Mouse (Mus musculus) CH12.LX (cell line): ENCODE measurements around the gene Gpr146. TPM values are rescaled to one million over a fixed set of nuclear protein-coding genes. Genes with fewer than 3 reads are reported as not detected.

Experiments used
- DNase-seq: peaks from one replicate; pipeline ENCODE4 v3.0.0-alpha.2; 2013; ENCODE audit errors: extremely low read depth
- H3K27ac ChIP-seq: 2 replicates; pipeline ENCODE4 v1.5.1; 2012; ENCODE audit warnings: low read depth, mild to moderate bottlenecking, control low read depth, moderate library complexity; ENCODE audit not compliant: insufficient read depth
- H3K27me3 ChIP-seq: replicated peaks from 2 replicates; pipeline ENCODE3; 2012; ENCODE audit warnings: inconsistent platforms
- H3K36me3 ChIP-seq, 2 experiments: replicated peaks in 1 of 2; 2 replicates each; pipeline versions ENCODE3 to v1.6.1; 2012; ENCODE audit warnings: inconsistent platforms in 1 of 2, low read length in 1 of 2, mild to moderate bottlenecking in 1 of 2, mixed read lengths in 1 of 2, moderate library complexity in 1 of 2; ENCODE audit not compliant: control insufficient read depth in 1 of 2, insufficient read depth in 1 of 2
- H3K4me1 ChIP-seq, 2 experiments: 2 replicates each; pipeline ENCODE4 v1.6.1; 2012; ENCODE audit warnings: inconsistent platforms in 1 of 2, moderate library complexity in 1 of 2; ENCODE audit not compliant: insufficient read depth in 2 of 2, control insufficient read depth in 1 of 2
- H3K4me2 ChIP-seq: 2 replicates; pipeline ENCODE4 v1.6.1; 2012; ENCODE audit warnings: low read depth, mild to moderate bottlenecking, control low read depth; ENCODE audit not compliant: poor library complexity, insufficient read depth, severe bottlenecking
- H3K4me3 ChIP-seq, 3 experiments: fragments of 150-350 bp in 1 of 3; sonication (generic) in 1 of 3; replicated peaks in 1 of 3; 2 replicates each; pipeline versions ENCODE3 to v1.5.1; 2011 to 2012; ENCODE audit warnings: low read depth in 2 of 3, low read length in 2 of 3, mild to moderate bottlenecking in 2 of 3, moderate library complexity in 2 of 3, control low read depth in 1 of 3, improper control_type of control experiment in 1 of 3, inconsistent platforms in 1 of 3, mixed read lengths in 1 of 3; ENCODE audit not compliant: poor library complexity in 1 of 3
- H3K79me2 ChIP-seq: replicated peaks from 2 replicates; pipeline ENCODE4 v1.6.1; 2012; ENCODE audit warnings: mild to moderate bottlenecking, moderate library complexity; ENCODE audit not compliant: control insufficient read depth, poor library complexity, insufficient read depth, severe bottlenecking; ENCODE audit errors: extremely low read depth
- H3K9ac ChIP-seq: 2 replicates; pipeline ENCODE4 v1.6.1; 2012; ENCODE audit warnings: low read depth, mild to moderate bottlenecking, control low read depth, moderate library complexity; ENCODE audit not compliant: insufficient read depth
- H3K9me3 ChIP-seq: replicated peaks from 2 replicates; pipeline ENCODE3; 2012; ENCODE audit warnings: low read length, inconsistent platforms, mixed read lengths
- BHLHE40 ChIP-seq: IDR thresholded peaks from 2 replicates; pipeline ENCODE4 v1.6.1; 2011; ENCODE audit warnings: mild to moderate bottlenecking, low read depth, low read length, improper control_type of control experiment
- E2F4 ChIP-seq: IDR thresholded peaks from 2 replicates; pipeline ENCODE4 v1.6.1; 2011; ENCODE audit warnings: low read depth, low read length, improper control_type of control experiment; ENCODE audit not compliant: insufficient replicate concordance
- IRF4 ChIP-seq: IDR thresholded peaks from 2 replicates; pipeline ENCODE4 v1.6.1; 2014; ENCODE audit warnings: low read depth, mild to moderate bottlenecking, inconsistent platforms, low read length, improper control_type of control experiment
- JUN ChIP-seq: IDR thresholded peaks from 2 replicates; pipeline ENCODE4 v1.6.1; 2011; ENCODE audit warnings: low read depth, mild to moderate bottlenecking, low read length, improper control_type of control experiment, moderate library complexity; ENCODE audit not compliant: insufficient read depth
- KAT2A ChIP-seq: IDR thresholded peaks from 2 replicates; pipeline ENCODE4 v1.6.1; 2012; ENCODE audit warnings: low read length, improper control_type of control experiment, inconsistent platforms; ENCODE audit not compliant: insufficient replicate concordance
- MAX ChIP-seq: IDR thresholded peaks from 2 replicates; pipeline ENCODE4 v1.6.1; 2011; ENCODE audit warnings: low read length, improper control_type of control experiment
- MEF2A ChIP-seq: IDR thresholded peaks from 2 replicates; pipeline ENCODE4 v1.6.1; 2014; ENCODE audit warnings: low read depth, mild to moderate bottlenecking, inconsistent platforms, low read length, improper control_type of control experiment, borderline replicate concordance
- MYC ChIP-seq: IDR thresholded peaks from 2 replicates; pipeline ENCODE4 v1.6.1; 2011; ENCODE audit warnings: low read depth, mild to moderate bottlenecking, improper control_type of control experiment, low read length
- NRF1 ChIP-seq: IDR thresholded peaks from 2 replicates; pipeline ENCODE4 v1.6.1; 2014; ENCODE audit warnings: low read depth, mild to moderate bottlenecking, inconsistent platforms, low read length, improper control_type of control experiment, moderate library complexity
- PAX5 ChIP-seq: IDR thresholded peaks from 2 replicates; pipeline ENCODE4 v1.6.1; 2012; ENCODE audit warnings: low read length, inconsistent platforms, mixed read lengths
- POLR2A ChIP-seq: IDR thresholded peaks from 2 replicates; pipeline ENCODE4 v1.6.1; 2011; ENCODE audit warnings: low read depth, mild to moderate bottlenecking, improper control_type of control experiment, low read length
- POLR2AphosphoS2 ChIP-seq: IDR thresholded peaks from 2 replicates; pipeline ENCODE4 v1.6.1; 2011; ENCODE audit warnings: low read depth, low read length, improper control_type of control experiment
- RCOR1 ChIP-seq: conservative IDR thresholded peaks from 2 replicates; pipeline ENCODE4 v1.6.1; 2012; ENCODE audit warnings: low read depth, mild to moderate bottlenecking, inconsistent platforms, low read length, improper control_type of control experiment
- SIN3A ChIP-seq: IDR thresholded peaks from 2 replicates; pipeline ENCODE4 v1.6.1; 2012; ENCODE audit warnings: low read length, improper control_type of control experiment, inconsistent platforms
- SMC3 ChIP-seq: IDR thresholded peaks from 2 replicates; pipeline ENCODE4 v1.6.1; 2011; ENCODE audit warnings: low read depth, low read length, improper control_type of control experiment
- TBP ChIP-seq: conservative IDR thresholded peaks from 2 replicates; pipeline ENCODE4 v1.6.1; 2011; ENCODE audit warnings: low read depth, low read length, improper control_type of control experiment
- TCF12 ChIP-seq: IDR thresholded peaks from 2 replicates; pipeline ENCODE4 v1.6.1; 2014; ENCODE audit warnings: low read depth, mild to moderate bottlenecking, inconsistent platforms, low read length, improper control_type of control experiment
- USF1 ChIP-seq: IDR thresholded peaks from 2 replicates; pipeline ENCODE4 v1.6.1; 2014; ENCODE audit warnings: low read depth, mild to moderate bottlenecking, inconsistent platforms, low read length, improper control_type of control experiment
- ZC3H11A ChIP-seq: IDR thresholded peaks from 2 replicates; pipeline ENCODE4 v1.6.1; 2012; ENCODE audit warnings: low read depth, mild to moderate bottlenecking, inconsistent platforms, low read length, improper control_type of control experiment
- dilution Hi-C: fragments of 300-500 bp; cut with MboI; formaldehyde crosslinking; loops from 2 replicates; pipeline ENCODE4 v1.14.3; 2020; ENCODE audit warnings: low sequenced_read_pairs; ENCODE audit not compliant: extremely low pct_unique_long_range_greater_than_20kb, extremely low pct_ligation_motif_present
- in situ Hi-C: fragments of 300-500 bp; cut with MboI; formaldehyde crosslinking; loops from 3 replicates; pipeline ENCODE4 v1.14.3; 2019; ENCODE audit warnings: low sequenced_read_pairs, low pct_ligation_motif_present, low pct_unique_long_range_greater_than_20kb, mixed read lengths
- polyA plus RNA-seq: library from polyadenylated mRNA; unstranded; fragments of >175 nt; gene quantifications from 2 replicates; pipeline ENCODE4 v1.2.1, GENCODE M21; 2012; ENCODE audit warnings: low read depth; ENCODE audit not compliant: insufficient read length
- total RNA-seq, 2 experiments: library from RNA; depleted of rRNA; stranded (reverse); fragments of 300-350 nt in 1 of 2; fragments of >200 nt in 1 of 2; gene quantifications; 2 replicates each; pipeline ENCODE4 v1.2.3; 2012 to 2014

Gene Gpr146
- total and polyA plus RNA-seq, 3 experiments = 0.13 TPM; not detected in 2

GRCm38 (mm10) chr5:139368638-139369320 lies 8.7 kb upstream of the Gpr146 start:
- Histone ChIP-seq H3K4me1 (peaks cover 7 to 42% of the 10 kb centered on the region in 2 experiments), H3K9ac (no peak overlapping the region), H3K27me3 (no peaks in the 10 kb centered on the region), H3K9me3 (no peaks in the 10 kb centered on the region), H3K4me2 (no peak overlapping the region), H3K27ac (no peak overlapping the region), H3K4me3 (no peak overlapping the region), H3K36me3 (peaks cover under 1 to 27% of the 10 kb centered on the region in 2 experiments), H3K79me2 (no peaks in the 10 kb centered on the region)
- dilution Hi-C loops = no loop called here
- no peak for DNase-seq
- in situ Hi-C loops = loop anchor here (10.0 to 25.0 kb wide), 2 partner anchors 94 to 316 kb away; partner anchors contain the start of gene 3110082I17Rik
- no peak for TF ChIP-seq POLR2A
- TF ChIP-seq PAX5 = no peak
- no peak for TF ChIP-seq E2F4
- no peak for TF ChIP-seq USF1
- no peak for TF ChIP-seq MYC
- TF ChIP-seq, all 38 proteins: peak for 0

GRCm38 (mm10) chr5:139370336-139370735 lies 7.2 kb upstream of the Gpr146 start:
- peaks cover 7 to 31% of the 10 kb centered on the region in 2 experiments for H3K4me1 ChIP-seq
- dilution Hi-C loops = no loop called here
- H3K4me2 ChIP-seq = no peak overlapping the region

GRCm38 (mm10) chr5:139371118-139371517 lies 6.4 kb upstream of the Gpr146 start:
- dilution Hi-C loops = no loop called here
- Histone ChIP-seq H3K4me3 (no peak overlapping the region), H3K9me3 (no peaks in the 10 kb centered on the region), H3K4me1 (peaks cover 7 to 25% of the 10 kb centered on the region in 2 experiments), H3K4me2 (no peak overlapping the region)
- in situ Hi-C loops = loop anchor here (25.0 kb wide), 1 partner anchor 91 kb away; the partner anchor contains the start of gene 3110082I17Rik
- TF ChIP-seq TCF12 = no peak
- no peak for TF ChIP-seq ZC3H11A
- no peak for TF ChIP-seq BHLHE40
- TF ChIP-seq SIN3A = no peak
- no peak for TF ChIP-seq NRF1
- TF ChIP-seq TBP = no peak
- TF ChIP-seq POLR2AphosphoS2 = no peak
- TF ChIP-seq MYC = no peak
- no peak for TF ChIP-seq MAX
- TF ChIP-seq E2F4 = no peak
- TF ChIP-seq RCOR1 = no peak
- TF ChIP-seq SMC3 = no peak
- TF ChIP-seq KAT2A = no peak
- TF ChIP-seq MEF2A = no peak
- no peak for TF ChIP-seq JUN
- no peak for TF ChIP-seq IRF4
- TF ChIP-seq, all 38 proteins: peak for 0
- Histone ChIP-seq H3K9ac (no peak overlapping the region), H3K36me3 (peaks cover 0 to 29% of the 10 kb centered on the region in 2 experiments), H3K79me2 (no peaks in the 10 kb centered on the region), H3K27me3 (no peaks in the 10 kb centered on the region), H3K27ac (no peak overlapping the region)
- DNase-seq = no peak

More at GRCm38 (mm10) chr5:139370336-139370735, 7.2 kb upstream of the Gpr146 start:
- H3K27me3 ChIP-seq = no peaks in the 10 kb centered on the region
- H3K36me3 ChIP-seq = peaks cover 0 to 27% of the 10 kb centered on the region in 2 experiments
- no peak overlapping the region for H3K27ac ChIP-seq
- no peaks in the 10 kb centered on the region for H3K79me2 ChIP-seq
- in situ Hi-C loops = loop anchor here (25.0 kb wide), 1 partner anchor 92 kb away; the partner anchor contains the start of gene 3110082I17Rik
- no peak for TF ChIP-seq RCOR1
- no peaks in the 10 kb centered on the region for H3K9me3 ChIP-seq
- DNase-seq = no peak
- H3K9ac ChIP-seq = no peak overlapping the region
- no peak overlapping the region for H3K4me3 ChIP-seq
